Mouse (Mus musculus) right cerebral cortex, postnatal 4 days (tissue): ENCODE data around the gene Herc4.
"Not testable (repeated sequence)": the region's sequence is repeated elsewhere in the genome, so short reads cannot be mapped to it uniquely, and the experiment has no call there.

Source experiments
- DNase-seq: peaks from one replicate; pipeline ENCODE4 v3.0.0-alpha.2; 2022

The Herc4 gene

DNA sequence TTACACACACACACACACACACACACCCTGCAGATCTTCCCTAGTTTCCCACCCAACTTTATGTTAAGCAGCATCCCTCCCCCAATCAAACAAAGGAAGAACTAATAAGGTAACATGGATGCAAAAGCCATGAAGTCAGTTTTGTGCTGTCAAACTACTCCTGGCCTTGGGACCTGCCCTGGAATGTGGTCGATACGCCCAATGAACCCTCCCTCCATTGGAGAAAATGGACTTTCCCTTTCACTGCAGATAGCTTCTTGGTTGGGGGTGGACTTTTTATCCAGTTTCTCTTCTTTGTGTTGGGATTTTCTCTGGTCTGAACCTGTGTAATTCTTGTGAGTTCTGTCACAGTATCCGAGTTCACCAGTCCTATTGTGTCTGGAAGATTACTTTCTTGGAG, 15.1 kb downstream of the Herc4 start:
- no peak for DNase-seq

GRCm38 (mm10) chr10:63259340-63259739, 15.7 kb downstream of the Herc4 start:
- no peak for DNase-seq

GRCm38 (mm10) chr10:63267941-63268340, 24.3 kb downstream of the Herc4 start:
- no peak for DNase-seq

- no peak for DNase-seq
Measured at GRCm38 (mm10) chr10:63272401-63272800, 28.8 kb downstream of the Herc4 start.

- no peak for DNase-seq
Measured at GRCm38 (mm10) chr10:63272868-63273267, 29.3 kb downstream of the Herc4 start.

DNA sequence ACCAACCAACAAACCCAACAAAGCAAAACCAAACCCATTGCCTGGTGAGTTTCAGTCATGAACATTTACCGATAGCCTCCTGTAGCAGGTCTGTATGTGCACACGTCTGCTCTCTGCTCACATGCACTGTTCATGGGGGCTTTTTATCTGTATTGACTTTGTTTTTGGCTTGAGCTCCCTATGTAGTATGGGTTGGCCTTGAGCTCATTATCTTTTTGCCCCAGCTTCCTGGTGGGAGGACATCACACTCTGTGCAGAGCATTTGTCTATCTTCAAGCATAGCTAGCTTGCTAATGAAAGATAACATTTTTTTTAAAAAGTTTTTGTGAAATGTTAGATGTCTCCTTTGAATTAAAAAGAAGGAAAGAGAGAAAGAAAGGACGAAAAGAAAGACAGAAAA, 33.4 kb downstream of the Herc4 start:
- no peak for DNase-seq

- no peak for DNase-seq
Measured at GRCm38 (mm10) chr10:63279851-63280250, 36.2 kb downstream of the Herc4 start.

DNA sequence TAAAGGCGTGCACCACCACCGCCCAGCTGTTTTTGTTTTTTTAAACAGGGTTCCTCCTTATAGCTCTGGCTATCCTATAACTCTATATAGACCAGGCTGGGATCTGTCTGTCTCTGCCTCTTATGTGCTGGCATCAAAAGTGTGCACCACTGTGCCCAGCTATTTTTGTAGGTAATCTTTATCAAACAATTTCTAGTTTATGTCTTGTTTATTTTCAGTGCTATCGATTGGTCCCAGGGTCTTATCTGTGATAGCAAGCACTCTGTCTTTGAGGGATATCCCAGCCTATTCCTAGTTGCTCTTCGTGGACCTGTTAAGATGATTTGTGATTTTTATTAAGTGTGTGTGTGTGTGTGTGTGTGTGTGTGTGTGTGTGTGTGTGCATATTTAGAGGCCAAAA, 38.8 kb downstream of the Herc4 start:
- no peak for DNase-seq

DNA sequence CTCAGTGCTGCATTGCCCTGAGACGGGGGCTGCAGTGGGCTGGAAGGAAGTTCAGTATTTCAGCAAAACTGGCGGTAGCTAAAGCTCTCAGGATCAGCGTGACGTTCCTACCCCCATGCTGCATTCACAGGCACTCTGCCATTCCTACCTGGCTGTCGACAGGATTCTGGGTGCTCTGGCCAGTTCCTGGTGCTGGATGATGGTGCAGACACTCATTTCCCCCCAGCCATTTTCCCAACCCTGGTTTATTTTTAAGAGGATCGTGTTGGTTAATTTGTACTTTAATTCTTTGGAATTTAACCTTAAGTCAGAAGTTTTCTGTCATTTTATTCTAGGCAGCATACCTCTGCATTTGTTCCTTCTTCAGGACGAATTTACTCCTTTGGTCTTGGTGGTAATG, 39.2 kb downstream of the Herc4 start:
- DNase-seq: no peak

DNA sequence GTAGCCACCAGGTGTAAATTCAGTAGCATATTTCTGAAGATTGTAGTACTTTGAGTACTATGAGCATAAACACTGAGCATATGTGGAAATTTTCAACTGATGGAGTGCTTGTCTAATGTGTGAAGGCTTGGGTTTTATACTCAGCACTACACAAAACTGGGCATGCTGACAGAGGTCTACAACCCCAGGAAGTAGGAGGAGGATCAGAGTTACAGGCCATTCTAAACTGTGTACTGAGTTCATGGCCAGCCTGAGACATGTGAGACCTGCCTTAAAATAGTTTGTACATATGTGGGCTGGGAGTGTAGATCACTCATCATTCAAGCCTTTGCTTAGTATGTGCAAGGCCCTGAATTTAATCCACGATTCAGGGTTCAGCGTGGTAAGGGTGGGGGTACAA, 58.7 kb downstream of the Herc4 start:
- DNase-seq: no peak

DNA sequence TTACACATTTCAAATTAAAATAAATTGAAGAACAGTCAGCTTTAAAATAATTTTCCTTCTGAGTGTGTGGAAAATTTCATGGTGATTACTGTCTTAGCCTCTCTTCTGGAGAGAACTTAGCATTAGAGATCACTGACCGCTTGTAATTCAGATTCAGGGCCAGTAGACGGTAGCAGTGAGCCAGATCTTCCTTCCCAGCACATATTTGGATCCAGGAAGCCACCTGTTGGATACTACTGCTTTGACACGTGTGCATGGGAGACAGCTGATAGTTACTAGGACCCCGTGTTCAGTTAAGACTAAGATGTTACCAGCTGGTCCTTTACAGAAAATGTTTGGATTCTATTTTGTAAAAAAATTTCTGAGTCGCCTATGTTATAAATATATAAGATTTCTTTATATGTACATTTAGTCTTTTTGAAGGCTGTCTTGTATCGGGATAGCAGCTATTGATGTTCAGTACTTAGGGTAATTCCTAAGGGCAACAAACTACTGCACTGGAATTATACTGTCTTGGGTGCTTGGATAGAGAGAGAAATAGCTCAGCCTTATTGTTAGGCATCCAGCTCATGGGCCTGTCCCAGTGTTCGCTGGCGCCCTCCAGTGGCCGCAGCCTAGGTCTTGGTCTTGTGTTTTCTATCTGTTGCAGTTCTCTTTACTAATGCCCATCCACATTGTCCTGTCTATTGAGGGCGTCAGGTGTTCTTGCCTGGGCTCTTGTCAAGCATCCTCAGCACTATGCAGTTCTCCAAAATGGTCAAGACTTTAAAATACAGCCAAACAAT, 65.2 kb downstream of the Herc4 start:
- peak; percentile 91 for DNase-seq

- no peak for DNase-seq
Measured at GRCm38 (mm10) chr10:63313726-63314125, 70.1 kb downstream of the Herc4 start.

DNA sequence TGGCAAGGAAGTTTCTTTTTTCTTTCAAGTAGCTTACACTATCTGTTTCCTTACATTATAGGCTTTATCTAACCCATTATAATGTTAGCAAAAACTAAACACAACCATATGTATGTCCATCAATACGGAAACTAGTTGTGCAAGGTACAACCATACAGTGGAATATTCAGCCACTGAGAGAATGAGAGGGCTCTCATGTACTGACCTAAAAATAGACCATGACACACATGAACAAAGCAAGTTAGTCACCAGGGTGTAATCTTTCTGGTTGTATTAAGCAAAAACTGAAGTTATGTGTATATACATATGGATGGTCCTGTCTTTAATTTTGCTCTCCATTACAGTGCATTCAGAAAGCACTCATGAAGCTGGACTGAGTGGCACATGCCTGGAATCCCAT, 83.5 kb downstream of the Herc4 start:
- no peak for DNase-seq

- DNase-seq: no peak
Measured at GRCm38 (mm10) chr10:63336901-63337300, 93.3 kb downstream of the Herc4 start.

DNA sequence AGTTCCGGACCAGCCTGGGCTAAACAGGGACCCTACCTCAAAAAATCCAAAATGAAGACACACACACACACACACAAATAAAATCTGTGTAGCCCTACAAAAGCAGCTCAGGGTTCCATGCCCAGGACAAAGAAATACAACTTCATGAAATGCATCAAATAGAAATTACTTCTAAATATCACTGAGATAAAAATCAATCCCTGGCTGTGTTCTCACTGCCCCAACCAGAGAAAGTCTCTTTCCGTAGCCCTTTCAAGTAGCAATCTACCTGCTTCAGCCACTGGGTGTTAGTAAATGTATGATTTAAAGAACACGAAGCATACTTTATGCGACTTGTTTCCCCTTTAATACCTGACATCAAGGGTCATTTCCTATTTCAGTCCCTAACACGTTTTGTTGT, 93.7 kb downstream of the Herc4 start:
- DNase-seq: no peak

DNA sequence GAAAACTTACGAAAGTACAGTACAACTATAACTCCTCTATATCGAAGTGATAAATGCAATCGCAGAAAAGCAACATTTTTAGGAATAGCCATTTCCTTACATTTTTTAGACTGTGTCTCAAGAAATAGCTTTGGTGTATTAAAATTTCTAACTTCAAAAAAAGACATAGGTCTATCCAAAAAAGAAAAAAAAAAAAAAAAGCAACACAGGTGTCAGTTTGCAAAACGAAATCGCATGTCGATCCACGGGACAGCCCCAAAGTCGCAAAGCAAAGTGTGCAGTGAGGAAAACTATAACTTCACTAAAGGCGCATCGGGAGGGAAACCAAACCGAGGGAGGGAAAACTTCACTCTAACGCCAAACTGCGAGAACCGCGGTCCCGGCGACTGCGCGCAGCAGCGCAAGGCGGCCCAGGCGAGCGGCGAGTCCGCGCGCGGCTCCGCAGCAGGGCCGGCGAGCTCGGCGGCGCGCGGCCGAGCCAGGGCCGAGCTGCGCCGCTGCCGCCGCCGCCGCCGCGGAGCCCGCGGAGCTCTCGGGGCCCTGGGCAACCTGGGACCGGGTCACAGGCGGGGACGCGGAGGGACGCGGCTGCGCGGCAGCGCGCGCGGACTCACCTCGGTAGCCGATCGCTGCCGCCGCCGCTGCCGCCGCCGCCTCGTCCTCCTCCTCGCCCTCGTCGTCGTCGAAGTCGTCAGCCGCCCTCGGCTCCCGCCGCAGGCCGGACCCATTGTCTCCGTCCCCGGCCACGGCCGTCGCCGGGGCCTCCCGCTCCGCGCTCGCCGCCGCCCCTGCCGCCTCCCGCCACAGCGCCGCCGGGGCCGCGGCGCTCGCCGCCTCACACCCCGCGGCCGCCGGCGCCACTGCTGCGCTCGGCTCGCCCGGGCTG, 94.6 kb downstream of the Herc4 start:
- DNase-seq: peak; percentile 49

DNA sequence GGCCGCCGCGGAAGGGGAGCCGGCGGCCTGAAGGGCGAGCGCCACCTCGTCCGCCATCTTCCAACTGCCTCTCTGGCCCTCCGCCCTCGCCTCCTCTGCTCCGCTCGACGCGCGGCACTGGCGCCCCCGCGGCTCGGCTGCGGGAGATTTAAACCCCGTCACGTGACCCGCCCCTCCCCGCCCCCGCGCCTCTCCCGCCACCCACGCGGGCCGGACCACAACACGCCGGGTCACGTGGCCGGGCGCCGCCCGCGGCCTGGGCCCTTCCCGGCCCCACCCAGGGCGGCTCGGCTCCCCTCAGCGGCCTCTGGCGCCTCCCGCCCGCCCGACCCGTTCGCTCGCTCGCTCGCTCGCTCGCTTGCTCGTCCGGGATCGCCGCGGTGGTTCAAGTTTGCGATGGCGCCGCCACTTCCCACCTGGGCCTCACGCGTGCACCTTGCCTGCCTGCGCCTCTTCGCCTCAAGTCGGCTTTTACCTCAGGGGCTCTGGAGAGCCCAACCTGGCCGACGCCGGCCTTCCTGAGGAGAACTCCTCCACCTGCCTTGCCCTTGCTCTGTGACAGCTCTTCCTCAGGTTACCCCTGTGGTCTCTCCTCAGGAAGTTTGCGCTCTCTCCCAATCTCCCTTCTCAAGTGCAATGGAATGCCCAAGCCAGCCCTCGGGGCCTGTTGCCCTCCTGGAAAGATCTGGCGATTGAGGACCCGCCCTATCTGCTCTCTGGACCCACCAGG, 95.5 kb downstream of the Herc4 start:
- DNase-seq: peak; percentile 90

DNA sequence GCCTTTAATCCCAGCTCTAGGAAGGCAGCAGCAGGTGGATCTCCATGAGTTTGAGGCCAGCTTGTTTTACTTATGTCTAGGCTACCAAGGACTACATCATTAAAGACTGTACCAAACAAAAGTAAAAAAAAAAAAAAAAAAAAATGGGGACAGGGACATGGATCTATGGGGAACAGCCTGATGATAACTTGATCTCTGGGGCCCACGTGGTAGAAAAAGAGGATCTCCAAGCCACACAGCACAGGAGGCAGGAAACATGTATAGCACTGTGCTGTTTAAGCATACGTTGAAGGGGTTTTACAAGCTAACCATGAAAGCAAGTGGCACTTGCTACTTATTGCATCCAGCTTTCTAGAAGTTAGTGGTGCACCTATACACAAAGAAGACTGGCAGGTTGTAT, 97.7 kb downstream of the Herc4 start:
- no peak for DNase-seq

GRCm38 (mm10) chr10:63344751-63345150, 101.1 kb downstream of the Herc4 start:
- no peak for DNase-seq

DNA sequence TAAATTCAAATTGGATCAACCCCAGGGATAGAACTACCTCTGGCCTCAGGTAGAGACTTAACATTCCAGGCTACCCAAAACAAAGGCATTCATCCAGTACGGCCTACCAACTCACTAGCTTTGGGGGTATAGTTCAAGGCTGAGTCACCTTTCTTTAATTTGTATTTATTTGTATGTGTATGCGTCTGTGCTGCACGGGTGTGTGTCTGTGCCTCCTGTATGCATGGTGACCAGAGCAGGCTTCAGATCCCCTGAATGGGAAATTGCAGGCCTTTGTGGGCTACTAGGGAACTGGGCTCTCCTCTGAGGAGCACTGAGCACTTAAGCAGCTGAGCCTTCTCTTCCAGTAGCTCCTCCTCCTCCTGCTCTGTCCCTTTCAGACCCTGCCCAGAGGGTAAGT, 104.7 kb downstream of the Herc4 start:
- DNase-seq: no peak

- no peak for DNase-seq
Measured at GRCm38 (mm10) chr10:63350666-63351065, 107.1 kb downstream of the Herc4 start.

- DNase-seq: not testable (repeated sequence)
Measured at GRCm38 (mm10) chr10:63351099-63351498, 107.5 kb downstream of the Herc4 start.

DNA sequence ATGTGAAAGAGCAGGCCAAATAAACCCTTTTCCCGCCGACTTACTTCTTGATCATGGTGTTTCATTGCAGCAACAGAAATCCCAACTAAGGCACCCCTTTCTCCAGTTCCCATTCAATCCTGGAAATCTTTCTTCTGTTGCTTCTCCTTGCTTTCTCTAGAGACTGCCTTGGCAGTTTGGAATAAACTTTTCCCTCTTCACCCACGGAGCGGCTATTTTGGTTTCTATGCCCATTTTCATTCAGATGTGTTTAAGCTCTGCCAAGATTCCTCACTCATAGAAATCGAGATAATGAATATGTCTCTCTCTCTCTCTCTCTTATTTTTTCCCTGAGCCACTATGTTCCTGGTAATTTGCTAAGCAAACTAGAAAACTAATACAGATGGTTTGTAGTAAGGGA, 108.5 kb downstream of the Herc4 start:
- no peak for DNase-seq

GRCm38 (mm10) chr10:63360502-63360901, 116.9 kb downstream of the Herc4 start:
- no peak for DNase-seq
